Mouse (Mus musculus) thymus, postnatal 10 days (tissue): ENCODE measurements around the gene Hscb.

ENCODE experiments used
- DNase-seq, 2 experiments: peaks; one replicate each; pipeline ENCODE4 v3.0.0; 2021; ENCODE audit warnings: low spot score in 2 of 2

Gene Hscb

GRCm38 (mm10) chr5:110831036-110831720 is 8.4 kb downstream of the Hscb start:
- DNase-seq, result no peak

- DNase-seq, result no peak
These were observed 12.0 kb downstream of the Hscb start for GRCm38 (mm10) chr5:110827576-110827975.

GRCm38 (mm10) chr5:110826781-110827495 is 12.6 kb downstream of the Hscb start:
- no peak for DNase-seq

DNA sequence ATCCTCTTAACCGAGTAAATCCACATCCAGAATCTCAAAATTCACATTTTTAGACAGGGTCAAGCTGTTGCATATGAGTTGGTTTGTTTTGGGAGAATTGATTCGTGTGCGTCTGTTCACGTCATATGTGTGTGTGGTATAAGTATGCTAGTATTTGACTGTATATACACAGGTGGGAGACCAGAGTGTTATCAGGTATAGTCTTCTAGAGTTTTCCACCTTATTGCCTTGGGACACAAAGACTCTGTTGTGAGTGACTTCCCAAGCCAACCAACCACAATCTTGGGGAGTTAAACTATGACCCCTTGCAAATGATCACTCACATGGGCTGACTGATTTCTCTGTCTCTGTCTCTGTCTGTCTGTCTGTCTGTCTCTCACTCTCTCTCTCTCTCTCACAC is 15.2 kb downstream of the Hscb start:
- no peak for DNase-seq

- DNase-seq, result peak; percentile 100
These were observed 29.8 kb downstream of the Hscb start, which contains the start of gene Ulk1 for GRCm38 (mm10) chr5:110809667-110810325. TSS of gene Ulk1 (minus strand) at chr5:110810097.

- DNase-seq, result peak; percentile 23 to 40
These were observed 30.5 kb downstream of the Hscb start for GRCm38 (mm10) chr5:110808821-110809666.

DNA sequence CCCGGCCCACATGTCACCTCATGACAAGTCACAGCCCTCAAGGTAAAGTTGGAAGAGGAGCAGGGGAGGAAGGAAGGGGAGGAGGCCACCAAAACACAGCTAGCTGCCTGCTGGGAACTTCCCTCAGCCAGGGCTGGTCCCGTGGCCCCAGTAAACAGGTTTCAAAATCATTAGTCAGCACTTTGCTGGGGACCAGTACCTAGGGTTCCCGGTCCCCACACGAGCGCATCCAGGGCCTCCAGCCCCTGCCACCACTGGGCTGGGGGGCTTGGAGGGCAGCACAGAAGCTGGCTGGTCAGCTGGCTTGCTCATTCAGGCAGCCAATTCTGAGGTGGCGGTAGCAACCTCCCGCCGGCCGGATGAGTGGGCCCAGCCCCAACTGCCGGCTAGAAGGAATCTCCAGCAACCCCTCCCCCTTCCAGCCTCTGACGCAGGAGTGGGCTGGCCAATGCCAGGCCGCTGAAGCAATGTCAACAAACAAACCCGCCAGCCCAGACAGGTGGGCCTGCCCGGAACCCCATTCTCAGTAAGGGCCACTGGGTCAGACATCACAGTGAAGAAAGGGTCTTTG is 31.4 kb downstream of the Hscb start:
- peak; percentile 40 to 45 for DNase-seq

DNA sequence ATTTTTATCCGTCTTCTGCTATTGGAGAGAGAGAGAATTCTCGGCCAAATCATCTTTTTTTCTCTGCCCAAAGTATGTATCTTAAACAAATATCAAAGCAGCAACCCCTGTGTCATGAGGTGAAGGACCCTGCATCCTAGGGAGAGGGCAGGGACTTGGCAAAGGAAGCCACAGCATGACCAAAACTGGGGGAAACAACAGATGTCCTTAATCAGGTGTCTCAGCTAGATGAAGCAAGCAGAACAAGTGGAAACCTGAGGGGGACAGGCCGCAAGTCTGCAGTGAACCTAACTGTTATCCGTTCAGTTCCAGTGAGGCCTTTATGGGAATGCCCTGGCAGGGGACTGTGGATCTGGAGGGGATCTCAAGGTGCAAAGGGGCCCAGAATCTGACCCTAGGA is 32.1 kb downstream of the Hscb start:
- DNase-seq, result no peak

DNA sequence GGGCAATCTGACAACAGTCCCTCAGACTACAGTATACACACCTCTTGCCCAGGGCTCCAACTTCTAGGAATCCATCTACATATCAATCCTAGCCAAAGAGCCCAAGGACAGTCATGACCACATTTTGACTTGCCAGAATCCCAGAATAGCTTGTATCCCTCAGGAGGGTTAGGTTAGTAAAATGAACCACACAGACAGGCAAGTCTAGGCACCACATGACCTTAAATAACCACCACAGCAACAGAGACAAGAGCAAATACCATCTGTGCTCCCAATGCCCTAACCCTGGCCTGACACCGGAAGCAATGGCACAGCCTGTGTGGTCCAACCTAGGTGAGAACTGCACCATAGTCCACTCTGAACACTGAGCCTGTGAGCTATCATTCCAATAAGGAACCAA is 32.9 kb downstream of the Hscb start:
- DNase-seq, result no peak

DNA sequence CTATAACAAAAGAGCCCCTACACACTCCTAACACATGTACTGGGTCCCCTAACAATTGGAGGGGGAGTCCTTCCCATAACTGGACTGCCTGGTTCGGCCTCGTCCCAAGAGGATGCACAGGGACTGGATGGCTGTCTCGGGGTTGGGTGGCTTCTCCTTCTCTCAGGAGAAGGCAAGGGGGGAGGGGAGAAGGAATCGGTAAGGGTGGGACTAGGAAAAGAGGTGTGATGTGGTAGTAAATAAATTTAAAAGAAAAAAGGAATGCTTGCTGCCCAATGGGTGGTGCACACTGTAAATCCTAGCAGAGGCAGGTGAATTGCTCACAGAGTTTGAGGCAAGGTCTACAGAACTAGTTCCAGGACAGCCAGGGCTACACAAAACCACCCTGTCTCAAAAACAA is 33.4 kb downstream of the Hscb start:
- no peak for DNase-seq

- DNase-seq, result no peak
These were observed 35.4 kb downstream of the Hscb start for GRCm38 (mm10) chr5:110804012-110804743.

- no peak for DNase-seq
These were observed 36.8 kb downstream of the Hscb start for GRCm38 (mm10) chr5:110802809-110803208.

DNA sequence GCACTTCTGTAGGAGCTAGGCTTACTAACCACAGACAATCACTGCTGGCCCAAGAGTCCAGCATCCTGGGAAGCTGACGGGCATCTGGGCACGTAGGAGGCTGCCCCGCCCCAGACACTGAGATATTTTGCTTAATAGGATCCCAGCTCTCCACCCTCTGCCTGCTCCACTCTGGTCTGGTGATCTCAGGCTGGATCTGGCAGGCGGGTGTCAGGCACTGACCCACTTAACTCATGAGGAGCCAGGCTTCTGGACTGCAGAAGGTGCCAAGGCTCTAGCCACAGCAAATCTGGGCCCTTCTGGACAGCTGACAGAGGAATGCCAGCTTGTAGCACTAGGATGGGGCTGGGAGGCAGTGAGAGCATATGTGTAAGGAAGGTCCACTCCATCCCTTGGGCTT is 37.4 kb downstream of the Hscb start:
- no peak for DNase-seq

DNA sequence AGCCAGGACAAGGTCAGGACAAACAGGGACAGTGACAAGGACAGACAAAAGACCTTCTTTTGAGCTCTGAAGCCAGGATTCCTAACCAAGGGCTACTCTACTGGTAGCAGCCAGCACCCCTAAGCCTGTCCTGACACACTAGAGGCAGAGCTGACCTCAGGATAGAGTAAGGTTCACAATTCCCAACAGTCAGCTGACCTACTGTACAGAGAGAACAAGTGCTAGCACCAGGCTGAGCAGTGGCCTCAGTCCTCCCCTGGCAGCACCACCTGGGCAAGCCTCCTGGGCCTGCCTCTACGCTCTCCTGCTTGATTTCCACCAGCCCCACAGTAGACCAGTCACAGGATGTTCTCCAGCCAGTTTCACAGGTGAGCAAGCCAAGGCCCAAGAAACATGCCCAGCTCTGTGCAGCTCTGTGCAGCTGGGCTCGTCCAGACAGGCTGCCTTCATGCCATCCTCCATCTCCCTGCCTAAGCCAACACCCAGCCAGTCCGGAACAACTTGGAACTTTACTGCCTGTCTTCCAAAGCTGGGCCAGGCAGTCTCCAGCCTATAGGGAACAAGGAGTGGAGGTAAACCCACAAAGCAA is 38.4 kb downstream of the Hscb start:
- no peak for DNase-seq

DNA sequence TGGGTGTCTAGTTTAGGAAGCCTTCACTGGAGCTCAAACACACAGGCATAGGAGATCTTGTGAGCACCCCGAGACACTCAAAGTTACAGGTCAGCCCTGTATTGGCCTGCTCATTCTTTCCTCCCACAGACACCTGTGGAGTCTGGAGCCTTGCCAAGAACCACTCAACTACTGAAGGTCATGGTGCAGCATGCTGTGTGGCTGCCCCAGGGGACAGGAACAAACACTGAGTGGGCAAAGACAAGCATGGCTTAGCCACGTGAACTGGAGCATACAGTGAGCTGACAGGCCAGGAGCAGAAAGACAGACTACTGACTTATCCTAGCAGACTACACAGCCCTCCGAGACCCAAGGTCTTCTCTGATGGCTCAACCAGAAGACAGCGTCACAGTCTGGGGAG is 41.9 kb downstream of the Hscb start:
- DNase-seq, result no peak

DNA sequence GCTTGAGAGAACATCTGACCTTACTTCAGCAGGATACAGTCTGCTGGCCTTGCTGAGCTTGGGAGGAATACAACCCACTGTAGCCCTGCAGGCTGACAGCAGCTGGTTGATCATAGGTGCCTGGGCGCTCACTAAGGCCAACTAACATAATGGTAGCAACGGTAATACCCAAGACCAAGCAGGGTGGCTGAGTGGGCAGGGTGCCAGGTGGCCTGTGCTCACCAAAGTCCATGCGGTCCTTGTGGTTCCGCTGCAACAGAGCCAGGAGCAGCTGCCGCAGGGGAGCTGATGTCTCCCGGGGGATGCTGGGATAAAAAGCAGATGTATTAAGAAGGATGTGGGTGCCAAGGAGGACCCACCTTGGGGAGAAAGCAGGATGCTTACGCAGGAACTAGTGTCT is 45.2 kb downstream of the Hscb start:
- no peak for DNase-seq

- peak in 1 of 2 experiments; percentile 59 for DNase-seq
These were observed 50.9 kb downstream of the Hscb start for GRCm38 (mm10) chr5:110788684-110789083.

GRCm38 (mm10) chr5:110786081-110786835 is 53.3 kb downstream of the Hscb start:
- no peak for DNase-seq

- DNase-seq, result no peak
These were observed 56.4 kb downstream of the Hscb start for GRCm38 (mm10) chr5:110783150-110783549.
